Mouse (Mus musculus) CH12.LX (cell line): ENCODE measurements around the gene Tcf21.

Experiments used
- CTCF ChIP-seq, 2 experiments: IDR thresholded peaks in 1 of 2; conservative IDR thresholded peaks in 1 of 2; 2 replicates each; pipeline ENCODE4 v1.5.1; 2011 to 2012; ENCODE audit warnings: low read depth in 2 of 2, low read length in 2 of 2, improper control_type of control experiment in 1 of 2, inconsistent platforms in 1 of 2, mild to moderate bottlenecking in 1 of 2, moderate library complexity in 1 of 2
- MEF2A ChIP-seq: IDR thresholded peaks from 2 replicates; pipeline ENCODE4 v1.6.1; 2014; ENCODE audit warnings: low read depth, mild to moderate bottlenecking, inconsistent platforms, low read length, improper control_type of control experiment, borderline replicate concordance
- PAX5 ChIP-seq: IDR thresholded peaks from 2 replicates; pipeline ENCODE4 v1.6.1; 2012; ENCODE audit warnings: low read length, inconsistent platforms, mixed read lengths

DNA sequence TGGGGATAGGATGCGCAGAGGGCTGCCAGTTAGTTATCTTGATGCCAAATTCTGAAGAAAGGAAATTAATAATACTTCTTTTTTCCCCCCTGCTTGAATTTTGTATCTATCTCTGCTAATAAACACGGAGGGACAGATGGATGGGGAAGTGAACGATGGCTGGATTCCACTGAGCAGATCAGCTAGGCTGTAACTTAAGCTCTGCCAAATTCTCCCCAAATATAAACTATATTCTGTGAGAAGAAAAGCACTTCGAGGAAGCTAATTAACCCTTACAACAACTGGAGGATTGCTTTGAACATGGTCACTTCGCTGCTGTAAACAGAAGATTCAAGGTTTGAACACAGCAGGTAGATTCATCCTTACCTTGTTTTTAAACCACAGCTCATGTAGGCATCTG, 2.5 kb upstream of the Tcf21 start:
- no peak for TF ChIP-seq MEF2A
- no peak for TF ChIP-seq CTCF (conservative IDR thresholded peaks at IDR 0.05 in 1 of 2, IDR thresholded peaks at IDR 0.05 in 1 of 2; ENCODE audit: low read depth in 2 of 2, low read length in 2 of 2)
- TF ChIP-seq PAX5 = no peak
